Comparison of ENCODE assay signal across 8 mouse cellular contexts in the genomic region with DNA sequence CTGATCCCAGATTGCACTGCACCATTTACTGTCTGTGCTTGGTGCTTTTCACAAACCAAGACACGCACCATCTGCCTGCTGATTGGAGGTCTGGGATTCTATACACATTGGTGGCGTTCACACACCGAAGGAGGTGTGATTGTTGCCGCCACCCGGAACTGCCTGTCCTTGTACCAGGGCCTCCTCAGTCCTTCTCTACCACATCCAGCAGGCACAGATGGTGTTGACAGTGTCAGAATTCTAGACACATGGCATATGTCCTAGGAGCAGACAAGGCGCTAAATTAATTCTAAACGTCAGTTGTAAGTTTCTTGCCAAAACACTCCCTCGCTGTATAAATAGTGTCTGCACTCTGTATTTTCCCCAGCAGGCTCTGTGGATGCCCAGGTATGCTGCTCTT.
DNase-seq lines count a peak whose midpoint lies in the region; ATAC-seq and TF ChIP-seq lines count a peak whose summit lies in the region.
"Had no signal": no experiment of that assay in that cellular context is flagged by ENCODE, and none has a peak within 500 bp of the region (broad histone marks: within the 10 kb centered on the region; RNA-seq: fewer than 3 reads in every experiment).

No protein-coding gene starts in this region.

- no peak overlapping the region for H3K9ac ChIP-seq in intestine, embryonic 14.5 days (ENCODE audit: low read length)
- H3K9ac ChIP-seq in intestine, embryonic 16.5 days (ENCODE audit: low read depth, low read length), result no peak overlapping the region

- no peak for ATAC-seq in intestine, embryonic 14.5 days (replicated peaks; ENCODE audit: low FRiP score, low TSS enrichment, low read depth)
- ATAC-seq in intestine, embryonic 16.5 days, result no peak

- no peak overlapping the region for H3K4me3 ChIP-seq in intestine, embryonic 14.5 days (ENCODE audit: low read depth, low read length)
- no peak overlapping the region for H3K4me3 ChIP-seq in intestine, embryonic 16.5 days (ENCODE audit: low read length)
- H3K4me3 ChIP-seq in kidney, adult 2 months (ENCODE audit: insufficient read depth, low read depth, low read length), result no peak overlapping the region
- H3K4me3 ChIP-seq: midbrain, embryonic 10.5 days had no signal

- no peaks in the 10 kb centered on the region for H3K4me1 ChIP-seq in intestine, embryonic 14.5 days (replicated peaks; ENCODE audit: control insufficient read depth, insufficient read depth, low read length)
- no peaks in the 10 kb centered on the region for H3K4me1 ChIP-seq in intestine, embryonic 16.5 days (ENCODE audit: control insufficient read depth, insufficient read depth, low read length)
- no peaks in the 10 kb centered on the region for H3K4me1 ChIP-seq in kidney, adult 2 months (ENCODE audit: control insufficient read depth, insufficient read depth, low read length)
- H3K4me1 ChIP-seq: midbrain, embryonic 10.5 days had no signal

- H3K27me3 ChIP-seq in intestine, embryonic 14.5 days (replicated peaks; ENCODE audit: control insufficient read depth, insufficient read depth, low read length), result no peaks in the 10 kb centered on the region
- no peaks in the 10 kb centered on the region for H3K27me3 ChIP-seq in intestine, embryonic 16.5 days (replicated peaks; ENCODE audit: control insufficient read depth, insufficient read depth, low read length)
- no peaks in the 10 kb centered on the region for H3K27me3 ChIP-seq in kidney, adult 2 months (replicated peaks; ENCODE audit: control insufficient read depth, insufficient read depth, low read length)

- H3K36me3 ChIP-seq in intestine, embryonic 14.5 days (ENCODE audit: control insufficient read depth, insufficient read depth, low read length), result no peaks in the 10 kb centered on the region
- H3K36me3 ChIP-seq in intestine, embryonic 16.5 days (ENCODE audit: control insufficient read depth, insufficient read depth, low read length), result no peaks in the 10 kb centered on the region
- no peaks in the 10 kb centered on the region for H3K36me3 ChIP-seq in kidney, adult 2 months (ENCODE audit: control insufficient read depth, insufficient read depth, low read length)
- H3K36me3 ChIP-seq: midbrain, embryonic 10.5 days had no signal

- WGBS in intestine, embryonic 14.5 days, result 50% methylated on average over 8 of the region's 8 CpGs
- WGBS in intestine, embryonic 16.5 days, result 54% methylated on average over 8 of the region's 8 CpGs
- WGBS in kidney, adult 2 months, result 45% methylated on average over 8 of the region's 8 CpGs

- DNase-seq in intestine, embryonic 14.5 days (ENCODE audit: low spot score), result no peak
- DNase-seq in frontal cortex, postnatal 25 days (ENCODE audit: low spot score in 2 of 2), result peak; percentile 41 to 45
- DNase-seq in layer of hippocampus, postnatal 10 days (ENCODE audit: low spot score in 2 of 2), result peak; percentile 32 to 50
- DNase-seq in right cerebral cortex, postnatal 4 days, result peak; percentile 28
- no peak for DNase-seq in yolk sac, embryonic 10.5 days (ENCODE audit: low spot score)
- no peak for DNase-seq in kidney, adult 2 months

- H3K4me2 ChIP-seq in intestine, embryonic 14.5 days (ENCODE audit: low read length), result 0 out of 2 replicates have a peak overlapping the region, but pooled peaks have one; percentile 1
- H3K4me2 ChIP-seq in intestine, embryonic 16.5 days (ENCODE audit: low read depth, low read length), result no peak overlapping the region

- TF ChIP-seq CTCF in kidney, adult 2 months (conservative IDR thresholded peaks at IDR 0.05; ENCODE audit: insufficient read depth, insufficient read length, low read depth, low read length), result no peak

- no peaks in the 10 kb centered on the region for H3K9me3 ChIP-seq in intestine, embryonic 14.5 days (ENCODE audit: control insufficient read depth, low read length)
- H3K9me3 ChIP-seq in intestine, embryonic 16.5 days (ENCODE audit: control insufficient read depth, low read length), result no peaks in the 10 kb centered on the region
- H3K9me3 ChIP-seq: midbrain, embryonic 10.5 days had no signal

- no peak for TF ChIP-seq POLR2A in kidney, adult 2 months (IDR thresholded peaks at IDR 0.05; ENCODE audit: low read depth, low read length)

- no peak overlapping the region for H3K27ac ChIP-seq in intestine, embryonic 14.5 days (ENCODE audit: low read depth)
- no peak overlapping the region for H3K27ac ChIP-seq in intestine, embryonic 16.5 days (ENCODE audit: low read length)
- no peak overlapping the region for H3K27ac ChIP-seq in kidney, adult 2 months (ENCODE audit: insufficient read depth, low read depth, low read length)
- H3K27ac ChIP-seq: midbrain, embryonic 10.5 days had no signal

Comparison
In these comparisons a context has a peak if more than half of its experiments do, and no peak if none do; other contexts are left out.
1. DNase-seq: peak in frontal cortex, postnatal 25 days (2 of 2), layer of hippocampus, postnatal 10 days (2 of 2) and right cerebral cortex, postnatal 4 days (single experiment); none in intestine, embryonic 14.5 days (single experiment), yolk sac, embryonic 10.5 days (single experiment) and kidney, adult 2 months (single experiment).